Mouse (Mus musculus) midbrain, embryonic 16.5 days (tissue): ENCODE measurements around the gene Cfdp1. TPM values are rescaled to one million over a fixed set of nuclear protein-coding genes. Genes with fewer than 3 reads are reported as not detected.
A peak's percentile ranks its signal among the peaks of the same experiment; 100 is the strongest.

ENCODE experiments used
- ATAC-seq: fragments of 200-750 bp; cut with Nextera tagmentation; 2 replicates; pipeline ENCODE4 v1.8.0; 2017; ENCODE audit warnings: moderate TSS enrichment
- H3K27ac ChIP-seq: fragments of 300-500 bp; sonication (generic); 2 replicates; pipeline ENCODE4 v1.5.1; 2014; ENCODE audit warnings: mild to moderate bottlenecking, low read length, mixed read lengths
- H3K27me3 ChIP-seq: fragments of 300-500 bp; sonication (generic); 2 replicates; pipeline ENCODE4 v1.6.1; 2014; ENCODE audit warnings: low read depth, low read length, mixed read lengths; ENCODE audit not compliant: control insufficient read depth, insufficient read depth
- H3K36me3 ChIP-seq: fragments of 300-500 bp; sonication (generic); 2 replicates; pipeline ENCODE4 v1.6.1; 2014; ENCODE audit warnings: mild to moderate bottlenecking, low read length, moderate library complexity, mixed read lengths; ENCODE audit not compliant: control insufficient read depth, insufficient read depth
- H3K4me1 ChIP-seq: fragments of 300-500 bp; sonication (generic); 2 replicates; pipeline ENCODE4 v1.6.1; 2014; ENCODE audit warnings: mild to moderate bottlenecking, low read length, mixed read lengths; ENCODE audit not compliant: control insufficient read depth, insufficient read depth
- H3K4me2 ChIP-seq: fragments of 300-500 bp; sonication (generic); 2 replicates; pipeline ENCODE4 v1.6.1; 2014; ENCODE audit warnings: mild to moderate bottlenecking, low read length, mixed read lengths
- H3K4me3 ChIP-seq: fragments of 300-500 bp; sonication (generic); 2 replicates; pipeline ENCODE4 v1.5.1; 2014; ENCODE audit warnings: low read depth, mild to moderate bottlenecking, low read length, moderate library complexity, mixed read lengths
- H3K9ac ChIP-seq: fragments of 300-500 bp; sonication (generic); 2 replicates; pipeline ENCODE4 v1.6.1; 2014; ENCODE audit warnings: low read depth, low read length, mixed read lengths
- H3K9me3 ChIP-seq: fragments of 300-500 bp; sonication (generic); replicated peaks from 2 replicates; pipeline ENCODE4 v1.6.1; 2014; ENCODE audit warnings: mild to moderate bottlenecking, low read length, mixed read lengths; ENCODE audit not compliant: control insufficient read depth, poor library complexity, severe bottlenecking
- WGBS: fragments of 180-500 bp; shearing (Covaris S2); extraction: QIAGEN DNeasy Blood & Tissue Kit; methylation state at CpG from one replicate; pipeline ENCODE4 v1.1.7; 2014; 5-methylcytosine and 5-hydroxymethylcytosine counted together
- polyA plus RNA-seq: library from polyadenylated mRNA; unstranded; fragments of >200 nt; fragmentation: Nextera tagmentation; extraction: Ambion mirVana; gene quantifications from 2 replicates; pipeline ENCODE4 v1.2.1, GENCODE M21; 2015

The Cfdp1 gene
- polyA plus RNA-seq, 1 experiment from 2014 or later: 233 TPM

- H3K27ac ChIP-seq: peak overlapping the region; percentile 82
- peak overlapping the region; percentile 84 for H3K9ac ChIP-seq
- H3K36me3 ChIP-seq: no peaks in the 10 kb centered on the region
- peak; percentile 51; the same call in 1 of the 2 replicates for ATAC-seq
- no peaks in the 10 kb centered on the region for H3K27me3 ChIP-seq
- peak overlapping the region; percentile 75 for H3K4me3 ChIP-seq
- under 1% methylated on average over 34 of the region's 39 CpGs for WGBS
- H3K4me2 ChIP-seq: peak overlapping the region; percentile 68
- H3K4me1 ChIP-seq: peaks cover 55% of the 10 kb centered on the region
- H3K9me3 ChIP-seq: no peaks in the 10 kb centered on the region
Observed at GRCm38 (mm10) chr8:111731231-111731977, 122.7 kb downstream of the Cfdp1 start.

DNA sequence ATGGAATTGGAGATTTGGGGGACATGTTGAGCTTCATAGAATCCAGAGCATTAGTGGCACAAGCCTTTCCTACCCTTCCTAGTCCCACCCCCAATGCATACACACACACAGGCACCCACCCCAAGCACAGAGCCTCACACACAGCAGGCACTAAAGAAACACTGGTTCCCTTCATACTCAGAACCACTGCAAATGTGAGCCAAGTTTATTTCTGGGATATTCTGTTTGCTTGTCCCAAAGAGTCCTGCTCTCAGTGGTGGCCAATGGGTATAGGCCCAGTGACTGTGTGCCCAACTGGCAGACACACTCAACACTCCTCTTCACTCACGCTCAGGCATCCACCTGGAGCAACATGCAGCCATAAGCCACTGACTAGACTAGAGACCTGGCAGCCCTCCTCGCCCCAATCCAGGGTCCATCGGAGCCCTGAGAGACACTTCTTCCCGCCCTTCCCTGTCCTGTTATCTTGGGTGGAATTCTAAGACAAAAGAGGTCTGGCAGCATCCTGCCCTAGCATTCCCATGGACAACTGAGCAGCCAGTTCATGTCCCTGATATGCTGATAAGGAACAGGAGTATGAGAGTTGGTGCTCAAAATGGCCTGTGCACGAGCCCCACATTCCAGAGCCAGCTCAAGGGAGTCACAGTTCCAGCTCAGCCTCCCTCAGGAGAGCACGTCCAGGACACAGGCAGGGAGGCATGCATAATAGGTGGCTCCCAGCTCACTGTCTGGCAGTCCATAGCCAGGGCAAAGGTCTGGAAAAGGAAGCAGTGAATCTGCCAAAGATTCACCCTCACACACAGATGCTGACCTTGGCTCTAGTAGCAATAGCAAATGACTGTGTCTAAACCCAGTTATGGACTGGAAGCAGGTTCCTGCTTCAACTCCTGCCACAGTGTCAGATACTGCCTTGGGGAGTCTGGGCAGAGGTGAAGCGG, 124.6 kb downstream of the Cfdp1 start:
- no peak overlapping the region for H3K4me2 ChIP-seq
- H3K4me3 ChIP-seq: no peak overlapping the region
- H3K27ac ChIP-seq: no peak overlapping the region
- peak overlapping the region; percentile 6; the same call in 1 of the 2 replicates for H3K9ac ChIP-seq
- no peak for ATAC-seq
- H3K27me3 ChIP-seq: no peaks in the 10 kb centered on the region
- no peaks in the 10 kb centered on the region for H3K9me3 ChIP-seq
- WGBS: 72% methylated on average over 7 of the region's 7 CpGs
- no peaks in the 10 kb centered on the region for H3K36me3 ChIP-seq
- peaks cover 42% of the 10 kb centered on the region for H3K4me1 ChIP-seq

- Histone ChIP-seq H3K27ac (no peak overlapping the region), H3K9me3 (no peaks in the 10 kb centered on the region), H3K4me2 (no peak overlapping the region), H3K9ac (no peak overlapping the region), H3K36me3 (no peaks in the 10 kb centered on the region), H3K27me3 (no peaks in the 10 kb centered on the region), H3K4me1 (peaks cover 33% of the 10 kb centered on the region), H3K4me3 (no peak overlapping the region)
- 73% methylated on average over 5 of the region's 5 CpGs for WGBS
- ATAC-seq: no peak
Observed at GRCm38 (mm10) chr8:111728481-111728880, 125.6 kb downstream of the Cfdp1 start.

DNA sequence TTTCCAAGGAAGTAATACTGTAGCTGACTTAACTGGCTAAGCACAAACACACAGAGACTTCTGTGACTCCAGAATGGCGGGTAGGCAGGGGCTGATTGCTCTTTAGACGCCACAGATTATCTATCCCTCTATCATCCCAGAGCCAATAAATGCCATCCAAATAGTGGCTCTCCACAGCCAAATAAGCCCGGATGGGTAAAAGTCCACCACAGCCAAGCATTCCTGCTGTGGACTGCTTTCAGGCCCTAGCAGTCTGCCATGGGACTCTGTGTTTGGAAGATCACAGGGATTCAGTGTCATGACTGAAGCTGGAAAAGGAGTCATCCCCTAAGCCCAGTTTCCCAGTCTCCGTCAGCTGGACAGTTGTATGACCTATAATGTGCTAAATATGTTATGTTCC, 126.5 kb downstream of the Cfdp1 start:
- peaks cover 24% of the 10 kb centered on the region for H3K4me1 ChIP-seq
- WGBS: 86% methylated on average over 4 of the region's 4 CpGs
- ATAC-seq: no peak

DNA sequence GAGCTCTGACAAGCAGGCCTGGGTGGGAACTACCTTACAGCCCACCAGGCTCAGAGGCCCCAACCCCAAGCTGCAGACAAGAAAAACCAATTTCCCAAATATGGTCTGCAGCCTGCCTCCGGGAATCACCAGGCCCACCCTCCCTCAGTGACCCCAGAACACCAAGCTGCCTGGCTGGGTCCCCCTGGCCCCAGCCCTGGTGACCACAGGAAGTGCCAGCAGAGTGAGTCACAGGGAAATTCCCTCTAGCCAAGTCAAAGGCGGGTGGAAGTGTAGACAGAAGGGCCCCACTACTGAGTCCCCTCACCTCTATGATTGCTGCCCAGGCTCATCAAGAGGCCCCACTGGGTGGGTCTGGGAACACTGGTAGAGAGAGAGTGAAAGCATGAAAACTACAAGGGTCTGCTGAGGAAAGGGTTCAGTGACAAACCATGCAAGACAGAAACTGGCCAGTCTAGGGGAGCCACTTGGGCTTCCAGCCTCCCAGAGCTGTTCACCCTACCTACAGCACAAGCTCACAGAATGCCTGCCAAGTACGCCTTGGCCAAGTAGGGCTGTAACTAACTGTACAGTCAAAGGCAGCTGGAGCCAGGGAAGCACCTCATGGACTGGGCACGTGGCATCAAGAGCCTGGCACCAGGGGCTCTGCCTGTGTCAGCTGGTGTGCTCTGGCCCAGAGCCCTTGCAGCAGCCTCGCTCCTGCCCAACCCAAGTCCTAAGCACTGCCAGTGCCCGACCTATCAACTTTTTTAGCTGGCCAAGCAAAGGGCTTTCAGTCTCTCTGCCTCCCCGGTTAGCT, 127.8 kb downstream of the Cfdp1 start:
- H3K27ac ChIP-seq: no peak overlapping the region

More for the DNA sequence above, 126.5 kb downstream of the Cfdp1 start:
- Histone ChIP-seq H3K4me3 (no peak overlapping the region), H3K9me3 (no peaks in the 10 kb centered on the region), H3K9ac (no peak overlapping the region), H3K27me3 (no peaks in the 10 kb centered on the region), H3K27ac (no peak overlapping the region), H3K36me3 (no peaks in the 10 kb centered on the region), H3K4me2 (no peak overlapping the region)

DNA sequence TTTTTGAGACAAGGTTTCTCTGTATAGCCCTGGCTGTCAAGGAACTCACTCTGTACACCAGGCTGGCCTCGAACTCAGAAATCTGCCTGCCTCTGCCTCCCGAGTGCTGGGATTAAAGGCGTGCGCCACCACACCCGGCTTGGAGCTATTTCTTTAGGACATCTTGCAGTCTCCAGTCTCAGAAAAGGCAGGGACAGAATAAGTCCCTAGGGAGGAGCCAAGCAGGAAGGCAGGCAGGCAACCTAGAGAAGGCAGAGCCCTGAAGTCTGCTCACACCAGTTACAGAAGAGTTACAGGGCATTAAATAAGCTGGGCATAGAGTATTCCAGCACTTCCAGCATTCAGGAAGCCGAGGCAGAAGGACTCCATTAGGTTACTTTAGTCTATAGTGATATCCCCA, 128.8 kb downstream of the Cfdp1 start:
- Histone ChIP-seq H3K9me3 (no peaks in the 10 kb centered on the region), H3K27ac (no peak overlapping the region), H3K4me2 (no peak overlapping the region), H3K4me1 (peaks cover 9% of the 10 kb centered on the region; the same call in 1 of the 2 replicates), H3K9ac (no peak overlapping the region), H3K4me3 (no peak overlapping the region), H3K36me3 (peaks cover 7% of the 10 kb centered on the region), H3K27me3 (no peaks in the 10 kb centered on the region)
- 95% methylated on average over 6 of the region's 6 CpGs for WGBS
- ATAC-seq: no peak

More for the DNA sequence above, 127.8 kb downstream of the Cfdp1 start:
- H3K4me1 ChIP-seq: peaks cover 19% of the 10 kb centered on the region
- ATAC-seq: peak; percentile 78
- no peaks in the 10 kb centered on the region for H3K36me3 ChIP-seq
- H3K9ac ChIP-seq: no peak overlapping the region
- H3K4me3 ChIP-seq: no peak overlapping the region
- no peak overlapping the region for H3K4me2 ChIP-seq
- H3K27me3 ChIP-seq: no peaks in the 10 kb centered on the region
- H3K9me3 ChIP-seq: no peaks in the 10 kb centered on the region
- 77% methylated on average over 7 of the region's 7 CpGs for WGBS

GRCm38 (mm10) chr8:111720115-111720544, 134.0 kb downstream of the Cfdp1 start:
- ATAC-seq: no peak
- Histone ChIP-seq H3K4me3 (no peak overlapping the region), H3K9ac (no peak overlapping the region), H3K27ac (no peak overlapping the region), H3K4me2 (no peak overlapping the region), H3K27me3 (no peaks in the 10 kb centered on the region), H3K9me3 (no peaks in the 10 kb centered on the region), H3K4me1 (peaks cover 25% of the 10 kb centered on the region), H3K36me3 (peaks cover 12% of the 10 kb centered on the region)
- WGBS: 69% methylated on average over 4 of the region's 4 CpGs

DNA sequence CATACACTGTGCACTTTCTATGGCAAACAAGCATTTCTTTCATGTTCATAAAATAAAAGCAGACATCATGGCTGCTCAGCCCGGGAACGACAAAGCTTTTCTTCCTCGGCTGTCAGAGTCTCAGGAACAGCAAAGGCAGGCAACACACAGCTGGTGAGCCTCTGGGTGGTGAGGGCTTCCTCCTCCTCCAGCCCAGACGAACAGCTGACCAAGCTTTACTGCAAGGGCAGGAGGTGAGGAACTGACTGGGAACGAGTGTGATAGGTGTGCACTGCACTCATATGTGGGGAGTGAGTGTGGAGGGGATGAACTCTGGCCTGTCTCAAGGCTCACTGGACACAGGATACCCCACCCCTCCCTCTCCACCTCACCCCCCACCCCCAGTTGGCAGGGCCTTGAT, 135.2 kb downstream of the Cfdp1 start:
- no peak for ATAC-seq
- H3K36me3 ChIP-seq: peaks cover 21% of the 10 kb centered on the region
- H3K4me1 ChIP-seq: peaks cover 25% of the 10 kb centered on the region
- no peaks in the 10 kb centered on the region for H3K27me3 ChIP-seq
- H3K9me3 ChIP-seq: no peaks in the 10 kb centered on the region
- no peak overlapping the region for H3K9ac ChIP-seq
- WGBS: 41% methylated on average over 5 of the region's 5 CpGs
- no peak overlapping the region for H3K4me2 ChIP-seq
- 0 out of 2 replicates have a peak overlapping the region, but pooled peaks have one; percentile 1 for H3K27ac ChIP-seq
- H3K4me3 ChIP-seq: no peak overlapping the region
